Mouse (Mus musculus) forebrain, embryonic 10.5 days (tissue): ENCODE measurements at regions not wholly inside any gene's neighbourhood (a gene's known extent, or its start where the extent isn't known, plus 50 kb on each side); places are given as distances from the start of the nearest gene placed in this dataset.

Experiments used
- DNase-seq: peaks from one replicate; pipeline ENCODE4 v3.0.0-alpha.2; 2017; ENCODE audit warnings: low spot score; ENCODE audit errors: extremely low spot score
- H3K27ac ChIP-seq: fragments of 300-500 bp; sonication (generic); 2 replicates; pipeline ENCODE4 v1.5.1; 2016; ENCODE audit warnings: mild to moderate bottlenecking
- H3K27me3 ChIP-seq: fragments of 300-500 bp; sonication (generic); 2 replicates; pipeline ENCODE4 v1.6.1; 2016; ENCODE audit warnings: mild to moderate bottlenecking; ENCODE audit not compliant: poor library complexity, severe bottlenecking
- H3K36me3 ChIP-seq: fragments of 300-500 bp; sonication (generic); replicated peaks from 2 replicates; pipeline ENCODE4 v1.6.1; 2016; ENCODE audit warnings: mild to moderate bottlenecking, moderate library complexity
- H3K4me1 ChIP-seq: fragments of 300-500 bp; sonication (generic); 2 replicates; pipeline ENCODE4 v1.6.1; 2016
- H3K4me3 ChIP-seq: fragments of 300-500 bp; sonication (generic); 2 replicates; pipeline ENCODE4 v1.5.1; 2016; ENCODE audit warnings: mild to moderate bottlenecking, moderate library complexity
- H3K9me3 ChIP-seq: fragments of 300-500 bp; sonication (generic); 2 replicates; pipeline ENCODE4 v1.6.1; 2016; ENCODE audit warnings: mild to moderate bottlenecking, moderate library complexity
- WGBS: fragments of 180-500 bp; shearing (Covaris S2); methylation state at CpG from one replicate; pipeline ENCODE4 v1.1.7; 2016; 5-methylcytosine and 5-hydroxymethylcytosine counted together

GRCm38 (mm10) chr9:111801381-111801780, 111.2 kb upstream of the Stac start:
- no peak overlapping the region for H3K4me3 ChIP-seq
- DNase-seq, result no peak
- WGBS, result 90% methylated on average over 5 of the region's 5 CpGs
- H3K27me3 ChIP-seq, result no peaks in the 10 kb centered on the region
- no peaks in the 10 kb centered on the region for H3K36me3 ChIP-seq
- H3K27ac ChIP-seq, result no peak overlapping the region
- H3K4me1 ChIP-seq, result no peaks in the 10 kb centered on the region
- no peaks in the 10 kb centered on the region for H3K9me3 ChIP-seq

DNA sequence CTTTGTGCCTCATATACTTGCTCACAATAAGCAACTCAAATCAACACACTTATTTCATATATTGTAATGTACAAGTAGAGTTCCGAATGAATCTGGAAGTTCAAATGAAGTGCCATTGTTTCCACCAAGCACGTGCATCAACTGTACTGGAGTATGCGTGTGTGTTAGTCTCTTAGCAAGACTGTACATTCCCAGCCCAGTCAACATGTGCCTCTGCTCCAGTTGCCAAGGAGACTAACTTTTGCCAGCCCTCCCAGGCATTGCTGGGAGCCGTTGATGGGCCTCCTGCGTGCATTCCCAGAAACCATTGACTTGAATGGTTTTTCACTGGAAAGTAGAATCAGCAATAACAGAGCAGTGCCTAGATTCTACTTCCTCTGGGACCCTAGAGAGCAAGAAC, 110.7 kb upstream of the Stac start:
- Histone ChIP-seq H3K36me3 (no peaks in the 10 kb centered on the region), H3K4me3 (no peak overlapping the region), H3K27ac (no peak overlapping the region), H3K27me3 (no peaks in the 10 kb centered on the region), H3K4me1 (no peaks in the 10 kb centered on the region), H3K9me3 (no peaks in the 10 kb centered on the region)
- 90% methylated on average over 5 of the region's 5 CpGs for WGBS
- DNase-seq, result no peak

DNA sequence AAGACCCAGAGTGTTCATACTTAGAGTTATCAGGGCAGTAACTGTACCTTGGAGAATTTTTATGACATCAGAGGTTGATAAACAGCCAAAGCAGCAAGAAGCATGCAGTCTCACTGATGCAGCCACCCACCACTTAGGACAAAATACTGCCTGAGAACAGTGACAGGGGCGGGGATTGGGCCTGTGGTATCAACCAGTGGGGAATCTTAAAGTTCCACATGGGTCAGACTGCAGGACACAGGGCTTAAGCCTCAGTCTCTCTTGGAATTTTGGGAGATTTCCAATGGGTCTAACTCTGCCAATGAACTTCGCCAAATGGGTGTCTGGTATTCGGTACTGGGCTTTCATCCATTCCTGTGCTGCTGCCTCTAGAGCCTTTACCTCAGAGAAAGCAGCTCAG, 88.8 kb upstream of the Stac start:
- Histone ChIP-seq H3K4me1 (0 out of 2 replicates have a peak, but pooled peaks cover 2% of the 10 kb centered on the region), H3K27ac (no peak overlapping the region), H3K36me3 (no peaks in the 10 kb centered on the region), H3K4me3 (no peak overlapping the region), H3K27me3 (no peaks in the 10 kb centered on the region), H3K9me3 (no peaks in the 10 kb centered on the region)
- 78% methylated on average over 3 of the region's 3 CpGs for WGBS
- no peak for DNase-seq

GRCm38 (mm10) chr9:111777433-111778135, 87.4 kb upstream of the Stac start:
- Histone ChIP-seq H3K27me3 (no peaks in the 10 kb centered on the region), H3K4me3 (no peak overlapping the region), H3K36me3 (no peaks in the 10 kb centered on the region), H3K9me3 (no peaks in the 10 kb centered on the region), H3K27ac (no peak overlapping the region), H3K4me1 (0 out of 2 replicates have a peak, but pooled peaks cover 2% of the 10 kb centered on the region)
- DNase-seq, result no peak
- WGBS, result 86% methylated on average over 13 of the region's 13 CpGs

- DNase-seq, result no peak
- Histone ChIP-seq H3K4me3 (no peak overlapping the region), H3K9me3 (no peaks in the 10 kb centered on the region), H3K36me3 (no peaks in the 10 kb centered on the region), H3K27ac (no peak overlapping the region), H3K27me3 (no peaks in the 10 kb centered on the region), H3K4me1 (0 out of 2 replicates have a peak, but pooled peaks cover 2% of the 10 kb centered on the region)
- 93% methylated on average over 4 of the region's 4 CpGs for WGBS
Measured at GRCm38 (mm10) chr9:111774229-111774628, 84.1 kb upstream of the Stac start.

DNA sequence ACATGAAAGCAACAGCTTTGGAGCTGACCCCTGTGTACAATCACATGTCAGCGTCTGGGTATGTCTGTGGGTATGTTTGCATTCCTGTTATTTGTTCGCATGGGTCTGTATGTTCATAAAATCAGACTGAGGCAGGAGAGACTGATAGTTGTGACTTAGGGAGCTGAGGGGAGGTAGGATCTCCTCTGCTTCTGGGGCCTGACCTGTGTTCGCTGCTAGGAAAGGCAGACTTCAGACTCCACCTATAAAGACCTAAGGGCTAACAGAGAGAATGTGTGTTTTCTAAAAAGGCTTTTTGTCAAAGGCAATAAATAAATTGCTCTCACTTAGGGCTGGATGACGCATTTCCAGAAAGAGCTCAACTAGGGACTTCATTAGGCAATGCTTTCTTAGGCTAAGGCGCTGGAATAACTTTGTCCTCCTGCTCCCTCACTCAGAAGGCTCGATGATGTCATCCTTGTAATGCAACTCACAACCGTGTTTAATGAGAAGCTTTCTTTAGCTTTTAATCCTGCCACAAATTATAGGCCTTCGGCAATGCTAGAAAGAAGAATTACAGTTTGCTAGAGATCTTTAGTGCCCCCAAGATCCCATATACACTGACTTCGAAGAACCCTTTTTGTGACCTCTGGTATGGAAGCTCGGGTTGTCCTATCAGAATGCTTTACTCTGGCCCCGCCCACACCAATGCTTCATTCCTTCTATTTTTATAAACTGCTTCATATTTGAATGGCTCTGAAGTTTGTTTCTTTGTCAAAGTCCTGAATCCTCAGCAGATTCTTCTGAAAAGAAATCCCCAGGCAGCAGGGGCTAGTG, 72.7 kb upstream of the Stac start:
- H3K4me3 ChIP-seq, result no peak overlapping the region
- H3K36me3 ChIP-seq, result no peaks in the 10 kb centered on the region
- H3K4me1 ChIP-seq, result peaks cover 11% of the 10 kb centered on the region; the same call in 1 of the 2 replicates
- H3K9me3 ChIP-seq, result no peaks in the 10 kb centered on the region
- DNase-seq, result no peak
- H3K27ac ChIP-seq, result no peak overlapping the region
- H3K27me3 ChIP-seq, result no peaks in the 10 kb centered on the region
- 85% methylated on average over 11 of the region's 11 CpGs for WGBS

GRCm38 (mm10) chr9:111755235-111755634, 65.1 kb upstream of the Stac start:
- 90% methylated on average over 10 of the region's 10 CpGs for WGBS
- DNase-seq, result no peak
- Histone ChIP-seq H3K27ac (no peak overlapping the region), H3K27me3 (no peaks in the 10 kb centered on the region), H3K4me1 (no peaks in the 10 kb centered on the region), H3K9me3 (no peaks in the 10 kb centered on the region), H3K36me3 (no peaks in the 10 kb centered on the region), H3K4me3 (no peak overlapping the region)

DNA sequence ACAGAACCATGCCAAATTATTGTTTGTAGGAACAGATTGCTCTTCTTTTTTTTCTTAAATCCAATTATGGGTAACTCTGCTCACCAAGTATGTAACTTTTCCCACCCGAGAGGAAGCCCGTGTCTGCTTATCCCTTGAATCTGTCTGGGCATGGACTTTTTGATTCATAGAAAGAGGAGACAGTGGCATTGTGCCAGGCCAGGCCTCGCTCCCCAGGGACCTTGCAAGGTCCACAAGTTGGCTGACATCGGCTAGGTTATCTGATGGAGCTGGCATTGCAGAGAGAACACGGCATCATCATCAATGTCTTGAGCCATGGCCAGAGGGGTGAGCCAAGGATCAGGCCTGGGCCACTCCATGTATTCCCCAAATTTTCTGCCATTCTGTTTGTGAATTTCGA, 56.0 kb upstream of the Stac start:
- H3K4me3 ChIP-seq, result no peak overlapping the region
- H3K27ac ChIP-seq, result no peak overlapping the region
- no peaks in the 10 kb centered on the region for H3K36me3 ChIP-seq
- H3K9me3 ChIP-seq, result no peaks in the 10 kb centered on the region
- DNase-seq, result no peak
- H3K4me1 ChIP-seq, result no peaks in the 10 kb centered on the region
- 83% methylated on average over 6 of the region's 6 CpGs for WGBS
- H3K27me3 ChIP-seq, result no peaks in the 10 kb centered on the region

- no peaks in the 10 kb centered on the region for H3K4me1 ChIP-seq
- H3K27ac ChIP-seq, result no peak overlapping the region
- no peak overlapping the region for H3K4me3 ChIP-seq
- no peak for DNase-seq
- H3K9me3 ChIP-seq, result no peaks in the 10 kb centered on the region
- no peaks in the 10 kb centered on the region for H3K27me3 ChIP-seq
- H3K36me3 ChIP-seq, result no peaks in the 10 kb centered on the region
- WGBS, result 55% methylated on average over 3 of the region's 3 CpGs
Measured at GRCm38 (mm10) chr9:111745206-111745605, 55.1 kb upstream of the Stac start.
